Mouse (Mus musculus): ENCODE data around the gene Glyatl3. TPM values are rescaled to one million over a fixed set of nuclear protein-coding genes. Genes with fewer than 3 reads are reported as not detected.

Gene Glyatl3
- not detected in 2 replicates for polyA plus RNA-seq (2012)

GRCm38 (mm10) chr17:40914250-40914649, at the start of gene Glyatl3:
Gene Glyatl3, minus strand, starts transcription at chr17:40914350.

GRCm38 (mm10) chr17:40934420-40935231, 20.5 kb upstream of the Glyatl3 start, which contains the start of the genes Mut and Cenpq:
Gene Mut, plus strand, starts transcription at chr17:40934685.
Gene Cenpq, minus strand, starts transcription at chr17:40935047.

GRCm38 (mm10) chr17:40879924-40880691, 34.0 kb downstream of the Glyatl3 start, which contains the start of gene 9130008F23Rik:
Gene 9130008F23Rik, minus strand, starts transcription at chr17:40880559.

Other genes starting within 250 kb of the Glyatl3 start
- not detected in 2 replicates for gene Esp1, start 187.2 kb downstream of the Glyatl3 start, polyA plus RNA-seq (2012)
- gene Crisp2, start 107.3 kb downstream of the Glyatl3 start, polyA plus RNA-seq (2012), result 0.06 TPM in 1 of 2 replicates, not detected in the other
- gene Rhag, start 103.2 kb downstream of the Glyatl3 start, polyA plus RNA-seq (2012), result 1.7 TPM in 2 replicates
- gene 9130008F23Rik, start 33.8 kb downstream of the Glyatl3 start, polyA plus RNA-seq (2012), result 7.3 and 9.7 TPM in 2 replicates
- 1.1 and 2.1 TPM in 2 replicates for gene Mut, start 20.3 kb upstream of the Glyatl3 start, polyA plus RNA-seq (2012)
- 1.4 and 1.6 TPM in 2 replicates for gene Cenpq, start 20.7 kb upstream of the Glyatl3 start, polyA plus RNA-seq (2012)